Mouse (Mus musculus): ENCODE data around the gene Mat2a. TPM values are rescaled to one million over a fixed set of nuclear protein-coding genes. Genes with fewer than 3 reads are reported as not detected.
"Not testable (repeated sequence)": the region's sequence is repeated elsewhere in the genome, so short reads cannot be mapped to it uniquely, and the experiment has no call there.

Gene Mat2a
- total RNA-seq (2021), result 100 to 1,000 TPM; 130 to 164 TPM
- long read RNA-seq, experiment 1, transcript Mat2a-201 (9 exons, 2,804 nt), result major isoform, 181 of 245 reads
- long read RNA-seq, experiment 1, transcript Mat2a-202 (8 exons, 3,387 nt), result minor isoform, 40 of 245 reads
- long read RNA-seq, experiment 1, partial matches to known transcripts, result 5 of 245 reads
- long read RNA-seq, experiment 1, other reads (novel, unspliced or antisense), result 19 of 245 reads
- long read RNA-seq, experiment 2, transcript Mat2a-202 (8 exons, 3,387 nt), result minor isoform, 41 of 308 reads
- long read RNA-seq, experiment 2, transcript Mat2a-201 (9 exons, 2,804 nt), result major isoform, 250 of 308 reads
- long read RNA-seq, experiment 2, partial matches to known transcripts, result 6 of 308 reads
- long read RNA-seq, experiment 2, other reads (novel, unspliced or antisense), result 11 of 308 reads

DNA sequence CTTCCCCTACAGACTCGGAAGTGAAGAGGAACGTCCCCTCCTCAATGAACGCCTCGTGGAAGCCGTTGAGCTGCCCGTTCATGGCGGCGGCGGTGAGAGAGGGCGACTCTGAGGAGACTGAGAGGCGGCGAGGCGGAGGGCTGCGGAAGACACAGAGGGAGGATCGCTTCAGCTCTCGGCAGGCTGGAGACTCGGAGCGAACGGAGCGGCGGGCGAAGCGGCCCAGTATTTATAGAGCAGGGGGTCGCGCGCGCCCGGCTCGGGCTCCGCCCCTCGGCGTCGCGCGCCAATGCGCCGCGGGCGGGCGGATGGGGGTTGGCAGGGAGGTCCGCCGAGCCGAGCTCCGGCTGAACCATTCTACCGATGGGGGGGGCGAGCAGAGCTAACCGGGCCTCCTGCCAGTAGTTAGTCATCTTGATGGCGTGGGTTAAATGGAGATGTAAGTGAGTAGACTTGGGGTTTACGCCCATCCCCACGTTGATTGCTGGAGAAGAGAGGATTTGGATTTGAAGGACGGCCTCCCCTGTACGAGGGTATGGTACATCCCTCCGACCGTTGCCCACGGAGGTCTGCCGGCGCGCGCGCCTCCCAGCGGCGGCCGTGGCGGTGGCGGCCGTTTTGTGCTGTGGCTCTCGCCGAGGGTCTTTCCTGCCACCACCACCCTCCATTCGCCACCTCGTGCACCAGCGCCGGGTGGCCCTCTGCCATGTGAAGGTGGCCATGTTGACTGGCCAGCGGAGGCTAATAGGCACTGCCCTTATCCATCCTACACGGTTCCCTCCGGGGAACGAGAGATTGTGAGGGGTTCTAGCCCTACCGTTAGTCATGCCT, at the start of gene Mat2a:
Gene Mat2a (minus strand): TSS at position 204 of the 831 bp plus-strand sequence.
- peak; percentile 96 for DNase-seq
- Histone ChIP-seq H3K4me3 (peak within 1 kb of the TSS; percentile 78), H3K27ac (peak within 1 kb of the TSS; percentile 100)
- peak; percentile 89 for TF ChIP-seq CTCF (IDR thresholded peaks at IDR 0.05)
- intact Hi-C loops (cut with DNase I), result no loop called here

DNA sequence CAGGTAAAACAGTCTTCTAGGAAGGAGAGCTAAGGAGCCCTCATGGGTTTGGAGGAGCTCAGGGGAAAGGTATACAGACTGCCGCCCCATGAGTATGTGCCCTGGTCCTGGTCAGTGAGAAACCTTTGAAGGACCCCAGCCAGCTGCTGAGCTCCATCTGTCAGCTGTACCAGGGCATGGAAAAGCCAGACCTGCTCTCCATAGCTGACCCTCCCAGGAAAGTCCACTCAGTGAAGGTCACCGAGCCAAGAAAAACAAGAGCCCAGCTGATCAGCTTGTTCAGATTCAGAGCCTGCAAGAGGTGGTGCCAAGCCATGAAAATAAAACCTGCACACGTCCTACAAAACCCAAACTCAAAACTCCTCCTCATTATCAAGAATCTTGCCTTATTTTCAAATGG, 49.5 kb upstream of the Mat2a start:
- DNase-seq, result no peak
- Histone ChIP-seq H3K27ac (0 out of 2 replicates have a peak overlapping the region, but pooled peaks have one; percentile 46), H3K4me3 (no peak overlapping the region)
- TF ChIP-seq CTCF (IDR thresholded peaks at IDR 0.05), result no peak
- intact Hi-C loops (cut with DNase I), result no loop called here

DNA sequence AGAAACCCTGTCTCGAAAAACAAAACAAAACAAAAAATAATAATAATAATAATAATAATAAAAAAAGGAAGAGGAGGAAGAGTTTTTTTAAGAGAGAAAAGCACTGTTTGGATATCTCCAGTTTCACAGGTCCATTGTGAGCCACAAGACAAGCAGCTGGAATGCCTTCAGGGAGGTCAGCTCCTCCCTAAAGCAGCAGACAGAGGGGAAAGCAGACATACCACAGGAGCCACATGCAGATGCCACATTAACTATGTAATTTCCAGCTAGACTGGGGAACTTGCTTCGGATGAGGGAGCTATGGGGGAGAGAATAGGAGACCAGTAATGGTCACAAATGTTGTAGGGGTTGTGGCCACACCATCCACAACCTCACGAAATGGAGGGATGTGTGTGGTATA, 47.9 kb upstream of the Mat2a start:
- Histone ChIP-seq H3K27ac (no peak overlapping the region), H3K4me3 (no peak overlapping the region)
- TF ChIP-seq CTCF (IDR thresholded peaks at IDR 0.05), result no peak
- DNase-seq, result no peak
- intact Hi-C loops (cut with DNase I), result no loop called here

DNA sequence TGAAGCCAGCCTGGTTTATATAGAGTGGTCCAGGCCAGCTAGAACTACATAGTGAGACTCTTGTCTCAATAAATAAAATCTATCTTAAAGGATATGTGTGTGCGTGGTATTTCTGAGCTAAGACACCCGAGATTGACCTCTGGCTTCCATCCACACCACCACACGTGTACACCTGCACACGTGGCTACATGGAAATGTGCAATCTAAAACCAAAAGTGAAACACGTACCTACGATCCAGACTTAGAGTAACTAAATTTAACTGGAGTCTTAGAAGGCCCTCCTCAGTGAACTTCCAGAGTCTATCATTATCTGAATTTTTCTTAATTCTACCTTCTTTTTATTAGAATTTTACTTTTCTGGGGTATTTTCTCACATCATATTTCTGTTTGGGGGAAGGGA, 46.9 kb upstream of the Mat2a start:
- no peak for TF ChIP-seq CTCF (IDR thresholded peaks at IDR 0.05)
- DNase-seq, result no peak
- intact Hi-C loops (cut with DNase I), result no loop called here

DNA sequence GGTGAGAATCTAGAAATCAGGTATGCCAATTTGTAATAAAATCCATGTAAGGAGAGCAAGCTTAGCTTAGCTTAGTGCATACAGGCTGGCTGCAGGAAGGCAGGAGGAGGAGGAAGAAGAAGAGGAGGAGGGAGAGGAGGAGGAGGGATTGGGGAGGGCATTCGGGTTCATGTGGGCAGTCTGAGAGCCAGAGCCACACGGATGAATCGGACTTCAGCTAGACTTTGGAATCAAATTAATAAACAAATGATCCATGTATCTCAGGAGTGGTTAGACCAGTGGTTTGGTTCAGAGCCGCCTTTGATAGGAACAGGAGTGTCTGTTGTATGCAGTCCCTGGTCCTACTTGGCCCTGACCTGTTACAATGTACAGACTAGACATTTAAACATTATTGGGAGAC, 45.5 kb upstream of the Mat2a start:
- no peak for TF ChIP-seq CTCF (IDR thresholded peaks at IDR 0.05)
- intact Hi-C loops (cut with DNase I), result no loop called here
- DNase-seq, result no peak
- Histone ChIP-seq H3K27ac (no peak overlapping the region), H3K4me3 (no peak overlapping the region)

More for the DNA sequence above, 46.9 kb upstream of the Mat2a start:
- H3K4me3 ChIP-seq, result no peak overlapping the region
- H3K27ac ChIP-seq, result no peak overlapping the region

DNA sequence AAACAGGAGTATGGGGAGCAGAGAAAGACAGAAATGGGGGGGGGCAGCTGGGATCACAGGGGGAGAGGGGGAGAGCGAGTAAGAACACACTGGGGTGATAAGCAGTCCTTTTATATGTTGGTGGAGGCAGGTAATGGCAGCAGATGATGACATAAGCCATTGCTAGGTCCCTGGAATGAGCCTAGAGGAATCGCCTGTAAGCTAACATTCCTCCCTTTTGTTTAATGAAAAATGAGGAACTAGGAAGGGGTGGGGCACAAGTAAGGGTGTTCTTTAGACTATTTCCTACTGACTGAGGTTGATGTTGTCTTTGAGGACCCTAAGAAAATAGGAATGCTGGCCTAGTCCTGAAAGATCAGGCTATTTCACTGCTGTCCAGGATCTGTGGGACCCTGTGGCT, 42.8 kb upstream of the Mat2a start:
- no peak overlapping the region for H3K27ac ChIP-seq
- DNase-seq, result no peak
- no peak for TF ChIP-seq CTCF (IDR thresholded peaks at IDR 0.05)
- intact Hi-C loops (cut with DNase I), result no loop called here
- no peak overlapping the region for H3K4me3 ChIP-seq

DNA sequence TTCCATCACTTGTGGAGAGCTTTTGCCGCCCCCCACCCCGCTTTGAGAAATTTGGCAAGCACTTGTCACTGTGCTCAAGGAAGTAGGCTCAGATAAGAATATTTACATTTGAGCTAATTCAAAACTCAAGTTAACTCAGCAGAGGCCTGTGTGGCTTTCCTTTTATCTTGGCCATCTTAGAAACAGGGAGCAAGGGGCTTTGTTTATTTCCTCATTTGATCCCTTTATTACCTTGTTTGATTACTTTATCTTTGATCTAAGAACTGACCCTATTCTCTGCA, 41.0 kb upstream of the Mat2a start:
- no peak for TF ChIP-seq CTCF (IDR thresholded peaks at IDR 0.05)
- no peak for DNase-seq
- intact Hi-C loops (cut with DNase I), result no loop called here
- H3K4me3 ChIP-seq, result no peak overlapping the region
- H3K27ac ChIP-seq, result no peak overlapping the region

DNA sequence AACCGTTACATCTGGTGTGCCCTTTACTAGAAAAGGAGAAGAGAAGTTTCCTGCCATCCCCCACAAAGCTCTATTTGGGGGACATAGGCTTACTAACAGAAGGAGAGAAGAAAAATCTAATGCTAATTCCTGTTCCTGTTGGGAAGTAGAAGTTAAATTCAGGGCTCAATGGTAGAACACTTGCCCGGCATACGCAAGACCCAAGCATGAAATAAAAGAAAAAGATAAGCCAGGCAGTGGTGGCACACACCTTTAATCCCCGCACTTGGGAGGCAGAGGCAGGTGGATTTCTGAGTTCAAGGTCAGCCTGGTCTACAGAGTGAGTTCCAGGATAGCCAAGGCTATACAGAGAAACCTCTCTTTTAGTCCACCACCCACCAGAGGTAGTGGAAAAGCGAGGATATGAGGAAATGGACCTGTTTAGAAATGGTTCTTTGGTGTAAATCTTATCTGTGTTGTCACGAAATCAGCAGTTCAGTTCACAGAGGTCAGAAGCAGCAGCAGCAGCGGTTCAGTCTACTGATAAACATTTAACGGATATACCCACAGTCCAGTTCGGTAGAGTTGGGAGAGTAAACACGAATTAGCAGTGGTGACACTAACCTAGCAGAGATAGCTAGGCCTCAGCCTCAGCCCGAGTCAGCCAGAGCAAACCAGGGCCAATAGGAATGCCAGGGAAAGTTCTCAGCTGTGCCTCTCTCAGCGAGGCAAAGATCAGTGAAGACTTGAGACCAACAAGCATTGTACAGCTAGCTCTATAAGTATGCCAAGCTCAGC, 40.5 kb upstream of the Mat2a start:
- Histone ChIP-seq H3K27ac (no peak overlapping the region), H3K4me3 (no peak overlapping the region)
- no peak for TF ChIP-seq CTCF (IDR thresholded peaks at IDR 0.05)
- no peak for DNase-seq
- intact Hi-C loops (cut with DNase I), result no loop called here

DNA sequence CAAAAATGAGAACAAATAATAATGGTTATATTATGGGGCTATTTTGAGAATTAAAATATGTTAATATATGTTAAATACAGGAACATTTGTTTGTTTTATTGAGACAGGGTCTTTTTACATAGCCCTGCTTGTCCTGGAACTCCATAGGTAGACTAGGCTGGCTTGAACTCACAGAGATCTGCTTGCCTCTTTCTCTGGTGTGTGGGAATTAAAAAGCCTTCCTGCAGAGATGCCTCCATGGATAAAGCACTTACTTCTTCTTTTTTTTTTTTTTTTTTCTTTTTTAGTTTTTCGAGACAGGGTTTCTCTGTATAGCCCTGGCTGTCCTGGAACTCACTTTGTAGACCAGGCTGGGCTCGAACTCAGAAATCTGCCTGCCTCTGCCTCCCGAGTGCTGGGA, 39.3 kb upstream of the Mat2a start:
- intact Hi-C loops (cut with DNase I), result not testable (repeated sequence)

DNA sequence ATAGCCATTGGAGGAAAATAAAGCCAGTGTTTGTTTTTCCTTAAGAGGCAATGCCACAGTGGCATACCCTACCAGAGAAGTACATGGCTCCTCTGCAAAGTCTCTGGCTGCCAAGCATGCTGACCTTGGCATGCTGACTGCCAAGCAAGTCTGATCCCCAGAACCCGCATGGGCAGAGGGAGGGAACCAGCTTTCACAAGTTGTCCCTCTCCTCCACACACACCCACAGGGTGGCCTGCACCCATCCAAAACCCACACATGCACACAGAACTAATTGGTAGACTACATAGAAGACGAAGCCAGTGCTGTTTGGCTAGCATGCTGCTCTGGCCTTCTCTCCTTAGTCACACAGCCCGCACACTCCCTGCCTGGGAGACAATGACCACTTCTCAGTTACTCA, 38.3 kb upstream of the Mat2a start:
- DNase-seq, result peak; percentile 64

More for the DNA sequence above, 39.3 kb upstream of the Mat2a start:
- not testable (repeated sequence) for DNase-seq, H3K4me3 ChIP-seq, H3K27ac ChIP-seq

DNA sequence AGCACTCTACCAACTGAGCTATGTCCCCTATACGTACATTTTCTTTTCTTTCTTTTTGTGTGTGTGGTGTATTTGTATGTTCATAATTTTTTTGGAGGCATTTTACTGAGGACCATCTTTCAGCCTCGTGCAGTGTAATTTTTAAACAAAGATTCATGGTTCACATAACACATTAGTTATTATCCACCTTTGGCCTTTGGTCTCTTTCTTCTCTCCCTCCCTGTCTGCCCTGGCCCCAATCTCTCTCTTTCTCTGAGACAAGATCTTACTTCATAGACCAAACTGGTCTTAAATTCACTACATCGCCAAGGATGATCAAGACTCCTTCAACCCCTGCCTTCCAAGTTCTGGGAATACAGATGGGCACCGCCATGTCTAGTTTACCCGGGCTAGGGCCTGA, 37.5 kb upstream of the Mat2a start:
- Histone ChIP-seq H3K4me3 (no peak overlapping the region), H3K27ac (peak overlapping the region; percentile 63; the same call in 1 of the 2 replicates)
- no peak for TF ChIP-seq CTCF (IDR thresholded peaks at IDR 0.05)
- intact Hi-C loops (cut with DNase I), result no loop called here
- no peak for DNase-seq

More for the DNA sequence above, 38.3 kb upstream of the Mat2a start:
- no peak for TF ChIP-seq CTCF (IDR thresholded peaks at IDR 0.05)
- H3K4me3 ChIP-seq, result no peak overlapping the region
- H3K27ac ChIP-seq, result peak overlapping the region; percentile 63
- intact Hi-C loops (cut with DNase I), result no loop called here

DNA sequence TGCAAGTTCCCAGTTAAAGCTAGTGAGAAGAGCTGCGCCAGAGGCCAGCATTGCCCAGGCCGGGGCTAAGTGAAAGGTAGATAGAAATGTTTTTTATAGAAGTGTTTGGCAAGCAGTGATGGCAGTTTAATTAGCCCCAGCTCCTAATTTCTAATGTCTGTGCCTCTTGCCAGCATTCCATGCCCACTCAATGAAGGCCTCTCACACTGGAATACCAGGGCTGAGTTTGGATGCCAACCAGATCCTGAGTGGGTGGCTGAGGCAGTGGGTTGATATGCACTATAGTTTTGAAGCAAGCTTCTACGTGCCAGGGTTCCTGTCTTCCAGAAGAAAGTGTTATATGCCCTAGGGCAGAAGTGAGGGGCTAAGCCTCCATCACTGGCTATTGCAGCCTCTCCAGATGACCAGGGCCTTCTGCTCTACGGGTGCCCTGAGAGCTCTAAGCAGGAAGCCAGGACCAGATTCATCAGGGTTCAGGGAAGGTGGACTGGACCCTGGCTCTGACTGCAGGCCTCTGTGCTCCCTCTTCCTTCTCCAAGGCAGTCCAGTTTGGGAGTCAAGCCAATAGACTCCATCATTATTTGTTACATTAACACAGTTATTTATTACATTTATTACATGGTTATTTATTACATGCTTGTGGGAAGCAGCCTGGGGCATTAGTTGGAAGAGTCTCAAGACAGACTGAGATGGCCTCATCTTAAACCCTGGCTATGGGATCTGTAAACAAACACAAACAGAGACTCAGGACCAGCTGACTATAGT, 36.0 kb upstream of the Mat2a start:
- Histone ChIP-seq H3K27ac (peak overlapping the region; percentile 93), H3K4me3 (no peak overlapping the region)
- no peak for DNase-seq
- no peak for TF ChIP-seq CTCF (IDR thresholded peaks at IDR 0.05)
- intact Hi-C loops (cut with DNase I), result no loop called here

Measured in gastrocnemius, adult 2 months (tissue).